Mouse (Mus musculus): ENCODE results near the gene Cldn10. TPM values are rescaled to one million over a fixed set of nuclear protein-coding genes. Genes with fewer than 3 reads are reported as not detected.

Gene Cldn10
- polyA plus RNA-seq, 1 experiment, result 232 TPM

DNA sequence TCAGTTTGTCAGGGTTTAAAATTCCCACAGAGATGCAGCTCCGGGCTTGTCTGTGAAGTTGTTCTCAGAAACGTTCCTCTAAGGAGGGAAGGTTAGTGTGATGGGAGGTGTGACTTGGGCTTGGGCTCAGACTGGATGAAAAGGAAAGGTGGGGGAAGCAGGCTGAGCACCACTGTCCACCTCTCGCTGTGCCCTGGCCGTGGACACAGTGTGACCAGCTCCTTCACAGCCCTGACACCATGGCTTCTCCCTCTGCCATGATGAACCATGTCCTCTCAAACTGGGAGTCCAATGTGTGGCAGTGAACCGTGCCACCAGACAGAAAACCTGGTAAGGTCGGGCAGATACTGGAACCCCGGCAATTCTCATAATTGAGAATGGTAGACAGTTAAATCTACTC is 6.1 kb upstream of the Cldn10 start:
- no peaks in the 10 kb centered on the region for H3K27me3 ChIP-seq (replicated peaks; ENCODE audit: control insufficient read depth, insufficient read depth, low read length)
- H3K27ac ChIP-seq (ENCODE audit: insufficient read depth, low read depth, low read length), result no peak overlapping the region
- no peak for TF ChIP-seq POLR2A (IDR thresholded peaks at IDR 0.05; ENCODE audit: low read depth, low read length)
- no peak for TF ChIP-seq CTCF (conservative IDR thresholded peaks at IDR 0.05; ENCODE audit: insufficient read depth, insufficient read length, low read depth, low read length)
- H3K4me3 ChIP-seq (ENCODE audit: insufficient read depth, low read depth, low read length), result no peak overlapping the region
- 71% methylated on average over 7 of the region's 7 CpGs for WGBS
- no peak for DNase-seq
- H3K36me3 ChIP-seq (ENCODE audit: control insufficient read depth, insufficient read depth, low read length), result no peaks in the 10 kb centered on the region
- H3K4me1 ChIP-seq (ENCODE audit: control insufficient read depth, insufficient read depth, low read length), result peaks cover 13% of the 10 kb centered on the region

DNA sequence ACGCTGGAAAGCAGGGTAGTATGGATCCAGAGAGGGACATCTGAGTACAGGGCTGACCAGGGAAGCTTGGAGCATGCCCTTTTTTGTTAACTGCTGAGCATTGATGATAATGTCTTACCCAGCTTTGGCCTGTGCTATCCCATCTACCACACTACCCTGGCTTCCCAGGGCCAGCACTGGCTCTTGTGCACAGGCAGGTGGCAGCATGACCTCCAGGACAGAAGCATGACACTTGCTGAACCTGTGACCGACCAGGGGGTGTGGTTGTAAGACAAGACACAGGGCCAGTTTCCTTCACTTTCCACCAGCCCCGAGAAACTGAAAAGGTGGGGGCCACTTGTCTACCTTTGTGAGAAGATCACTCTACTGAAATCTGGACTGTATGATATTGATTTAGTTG is 5.5 kb upstream of the Cldn10 start:
- Histone ChIP-seq H3K36me3 (ENCODE audit: control insufficient read depth, insufficient read depth, low read length) (no peaks in the 10 kb centered on the region), H3K4me1 (ENCODE audit: control insufficient read depth, insufficient read depth, low read length) (peaks cover 13% of the 10 kb centered on the region), H3K27ac (ENCODE audit: insufficient read depth, low read depth, low read length) (no peak overlapping the region), H3K4me3 (ENCODE audit: insufficient read depth, low read depth, low read length) (no peak overlapping the region), H3K27me3 (replicated peaks; ENCODE audit: control insufficient read depth, insufficient read depth, low read length) (no peaks in the 10 kb centered on the region)
- peak; percentile 63 for DNase-seq
- WGBS, result 45% methylated on average over 3 of the region's 3 CpGs
- TF ChIP-seq POLR2A (IDR thresholded peaks at IDR 0.05; ENCODE audit: low read depth, low read length) (no peak), CTCF (conservative IDR thresholded peaks at IDR 0.05; ENCODE audit: insufficient read depth, insufficient read length, low read depth, low read length) (peak; percentile 65)

DNA sequence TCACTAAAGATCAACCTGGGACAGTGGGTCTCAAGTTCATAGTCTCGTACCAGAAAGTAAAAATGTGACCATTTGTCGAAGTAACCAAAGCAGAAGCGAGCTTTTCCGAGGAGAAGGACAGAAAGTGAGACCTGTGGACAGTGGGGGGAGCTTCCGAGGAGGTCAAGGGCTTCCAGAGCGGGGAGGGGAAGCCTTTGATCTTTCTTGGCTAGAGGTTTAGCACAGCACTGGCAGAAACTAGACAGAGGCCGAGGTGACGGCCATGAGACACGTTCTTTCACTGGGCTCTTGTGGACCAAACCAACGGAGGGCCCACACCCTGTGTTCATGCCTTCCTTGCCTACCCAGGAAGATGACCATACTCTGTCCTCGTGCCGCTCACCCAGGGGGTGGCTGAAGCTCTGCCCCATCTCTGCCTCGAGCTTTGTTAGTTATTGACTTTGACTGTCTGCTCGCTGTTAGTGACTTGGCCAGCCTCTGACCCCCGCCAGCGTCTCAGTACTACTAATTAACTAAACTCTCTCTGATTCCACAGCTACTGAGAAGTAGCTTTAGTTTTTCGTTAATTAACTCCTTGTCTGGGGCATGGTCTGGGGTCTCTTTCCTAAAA is 4.3 kb upstream of the Cldn10 start:
- H3K4me3 ChIP-seq (ENCODE audit: insufficient read depth, low read depth, low read length), result no peak overlapping the region
- peak; percentile 91 for DNase-seq
- WGBS, result 52% methylated on average over 17 of the region's 17 CpGs
- no peak for TF ChIP-seq POLR2A (IDR thresholded peaks at IDR 0.05; ENCODE audit: low read depth, low read length)
- TF ChIP-seq CTCF (conservative IDR thresholded peaks at IDR 0.05; ENCODE audit: insufficient read depth, insufficient read length, low read depth, low read length), result no peak
- H3K27me3 ChIP-seq (replicated peaks; ENCODE audit: control insufficient read depth, insufficient read depth, low read length), result no peaks in the 10 kb centered on the region
- no peaks in the 10 kb centered on the region for H3K36me3 ChIP-seq (ENCODE audit: control insufficient read depth, insufficient read depth, low read length)
- peaks cover 13% of the 10 kb centered on the region for H3K4me1 ChIP-seq (ENCODE audit: control insufficient read depth, insufficient read depth, low read length)
- peak overlapping the region; percentile 67 for H3K27ac ChIP-seq (ENCODE audit: insufficient read depth, low read depth, low read length)

DNA sequence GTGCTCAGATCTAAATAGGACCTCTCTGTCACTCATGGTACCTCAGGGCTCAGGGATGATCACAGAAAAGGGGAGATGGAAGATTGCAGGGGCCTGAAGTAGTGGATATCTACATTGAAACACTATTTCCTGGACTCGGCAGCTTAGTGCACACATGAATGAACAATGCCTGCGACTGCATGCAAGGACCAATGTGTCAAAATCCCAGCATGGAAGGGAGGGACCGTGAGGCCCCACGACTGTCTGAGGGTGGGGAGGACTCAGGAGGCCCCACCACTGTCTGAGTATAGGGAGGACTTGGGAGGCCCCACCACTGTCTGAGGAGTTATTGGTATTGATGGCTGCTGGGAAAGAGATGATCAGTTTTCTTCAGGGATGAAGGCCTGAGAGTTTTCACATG is 2.5 kb downstream of the Cldn10 start:
- Histone ChIP-seq H3K4me1 (ENCODE audit: control insufficient read depth, insufficient read depth, low read length) (peaks cover 24% of the 10 kb centered on the region), H3K36me3 (ENCODE audit: control insufficient read depth, insufficient read depth, low read length) (no peaks in the 10 kb centered on the region), H3K27ac (ENCODE audit: insufficient read depth, low read depth, low read length) (no peak overlapping the region), H3K27me3 (replicated peaks; ENCODE audit: control insufficient read depth, insufficient read depth, low read length) (no peaks in the 10 kb centered on the region), H3K4me3 (ENCODE audit: insufficient read depth, low read depth, low read length) (peak overlapping the region; percentile 10)
- DNase-seq, result no peak
- TF ChIP-seq POLR2A (IDR thresholded peaks at IDR 0.05; ENCODE audit: low read depth, low read length), result no peak
- no peak for TF ChIP-seq CTCF (conservative IDR thresholded peaks at IDR 0.05; ENCODE audit: insufficient read depth, insufficient read length, low read depth, low read length)
- WGBS, result 35% methylated on average over 4 of the region's 4 CpGs

DNA sequence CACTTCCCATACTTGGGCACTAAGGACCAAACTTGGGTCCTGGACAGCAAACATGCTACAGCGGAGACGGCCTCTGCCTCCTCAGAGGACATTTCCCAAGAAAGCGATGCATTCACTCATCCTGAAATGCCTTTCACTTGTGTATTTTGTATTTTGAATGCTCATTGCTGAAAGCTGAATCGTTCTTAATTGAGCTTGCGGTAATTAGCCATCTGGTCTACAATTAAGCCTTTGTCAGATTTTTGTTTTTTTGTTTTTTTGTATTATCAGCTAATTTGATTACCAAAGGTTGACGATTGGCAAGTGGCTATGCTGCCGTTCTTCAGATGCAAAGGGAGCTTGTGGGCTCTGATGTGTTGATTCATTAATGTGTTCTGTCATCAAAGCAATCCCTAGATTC is 5.2 kb downstream of the Cldn10 start:
- DNase-seq, result no peak
- H3K27ac ChIP-seq (ENCODE audit: insufficient read depth, low read depth, low read length), result peak overlapping the region; percentile 35; the same call in 1 of the 2 replicates
- WGBS, result 80% methylated on average over 7 of the region's 7 CpGs
- H3K27me3 ChIP-seq (replicated peaks; ENCODE audit: control insufficient read depth, insufficient read depth, low read length), result no peaks in the 10 kb centered on the region
- H3K36me3 ChIP-seq (ENCODE audit: control insufficient read depth, insufficient read depth, low read length), result no peaks in the 10 kb centered on the region
- TF ChIP-seq POLR2A (IDR thresholded peaks at IDR 0.05; ENCODE audit: low read depth, low read length), result no peak
- TF ChIP-seq CTCF (conservative IDR thresholded peaks at IDR 0.05; ENCODE audit: insufficient read depth, insufficient read length, low read depth, low read length), result no peak
- H3K4me1 ChIP-seq (ENCODE audit: control insufficient read depth, insufficient read depth, low read length), result peaks cover 29% of the 10 kb centered on the region
- H3K4me3 ChIP-seq (ENCODE audit: insufficient read depth, low read depth, low read length), result no peak overlapping the region

DNA sequence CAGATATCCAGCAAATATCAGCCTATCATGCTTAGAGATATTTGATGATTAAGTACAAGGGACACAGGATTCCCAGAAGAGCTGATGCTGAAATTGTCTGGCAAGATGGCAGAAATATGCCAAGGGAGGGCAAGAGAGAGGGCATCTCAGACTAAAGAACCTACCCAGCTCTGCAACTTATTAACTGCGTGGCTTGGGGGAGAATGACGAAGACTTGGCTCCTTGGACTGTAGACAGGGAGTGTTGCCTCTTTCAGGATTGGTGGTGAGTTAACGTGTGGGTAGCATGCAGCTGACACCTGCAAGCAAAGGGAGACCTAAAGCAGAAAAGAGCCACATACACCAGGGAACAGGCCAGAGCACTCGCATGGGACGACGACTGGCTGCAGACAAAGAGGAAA is 5.7 kb downstream of the Cldn10 start:
- Histone ChIP-seq H3K36me3 (ENCODE audit: control insufficient read depth, insufficient read depth, low read length) (no peaks in the 10 kb centered on the region), H3K27ac (ENCODE audit: insufficient read depth, low read depth, low read length) (0 out of 2 replicates have a peak overlapping the region, but pooled peaks have one; percentile 2), H3K27me3 (replicated peaks; ENCODE audit: control insufficient read depth, insufficient read depth, low read length) (no peaks in the 10 kb centered on the region), H3K4me3 (ENCODE audit: insufficient read depth, low read depth, low read length) (no peak overlapping the region), H3K4me1 (ENCODE audit: control insufficient read depth, insufficient read depth, low read length) (peaks cover 29% of the 10 kb centered on the region)
- TF ChIP-seq CTCF (conservative IDR thresholded peaks at IDR 0.05; ENCODE audit: insufficient read depth, insufficient read length, low read depth, low read length), result no peak
- no peak for TF ChIP-seq POLR2A (IDR thresholded peaks at IDR 0.05; ENCODE audit: low read depth, low read length)
- peak; percentile 89 for DNase-seq
- 62% methylated on average over 6 of the region's 6 CpGs for WGBS

DNA sequence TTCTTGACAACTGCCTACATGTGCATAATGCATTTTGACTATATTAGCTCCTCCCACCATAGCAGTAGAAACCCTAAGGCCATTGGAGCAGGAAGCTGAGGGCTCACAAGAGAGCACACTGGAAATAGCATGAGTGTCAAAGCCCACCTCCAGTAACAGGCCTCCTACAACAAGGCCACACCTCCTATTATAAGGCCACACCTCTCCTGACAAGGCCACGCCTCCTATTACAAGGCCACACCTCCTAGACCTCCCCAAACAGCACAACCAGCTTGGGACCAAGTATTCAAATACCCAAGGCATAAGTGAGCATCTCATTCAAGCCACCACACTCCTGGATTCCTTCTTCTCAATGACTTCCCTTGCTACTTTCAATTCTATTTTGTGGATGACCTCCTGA is 6.5 kb downstream of the Cldn10 start:
- H3K4me3 ChIP-seq (ENCODE audit: insufficient read depth, low read depth, low read length), result no peak overlapping the region
- H3K27ac ChIP-seq (ENCODE audit: insufficient read depth, low read depth, low read length), result no peak overlapping the region
- TF ChIP-seq CTCF (conservative IDR thresholded peaks at IDR 0.05; ENCODE audit: insufficient read depth, insufficient read length, low read depth, low read length) (no peak), POLR2A (IDR thresholded peaks at IDR 0.05; ENCODE audit: low read depth, low read length) (no peak)
- no peak for DNase-seq
- no peaks in the 10 kb centered on the region for H3K27me3 ChIP-seq (replicated peaks; ENCODE audit: control insufficient read depth, insufficient read depth, low read length)
- WGBS, result 63% methylated on average over 1 of the region's 1 CpGs
- peaks cover 31% of the 10 kb centered on the region for H3K4me1 ChIP-seq (ENCODE audit: control insufficient read depth, insufficient read depth, low read length)
- H3K36me3 ChIP-seq (ENCODE audit: control insufficient read depth, insufficient read depth, low read length), result no peaks in the 10 kb centered on the region
